Mouse (Mus musculus): ENCODE results near the gene 4930544D05Rik.

GRCm38 (mm10) chr11:70586261-70586660 is 29.4 kb upstream of the 4930544D05Rik start:
- TF ChIP-seq CTCF (conservative IDR thresholded peaks at IDR 0.05; ENCODE audit: low read length) (no peak), NANOG (IDR thresholded peaks at IDR 0.05; ENCODE audit: borderline replicate concordance, low read length) (no peak)

Measured in E14TG2a.4 (cell line).